Comparison of ENCODE assay signal across 8 mouse cellular contexts in genomic region chr11:107416561-107416926, GRCm38 (mm10). TPM values are rescaled to one million over a fixed set of nuclear protein-coding genes. Genes with fewer than 3 reads are reported as not detected.
DNase-seq lines count a peak whose midpoint lies in the region; ATAC-seq lines count a peak whose summit lies in the region.

No protein-coding gene starts in this region.

- ATAC-seq in neural tube, embryonic 14.5 days (ENCODE audit: low read depth): no peak

- no peaks in the 10 kb centered on the region for H3K9me3 ChIP-seq in neural tube, embryonic 14.5 days (ENCODE audit: control insufficient read depth, low read length)

- H3K36me3 ChIP-seq in neural tube, embryonic 14.5 days (ENCODE audit: control insufficient read depth, insufficient read depth, low read length): no peaks in the 10 kb centered on the region

- DNase-seq in adrenal gland, postnatal 14 days: peak; percentile 17
- no peak for DNase-seq in adrenal gland, adult 2 months
- peak; percentile 58 to 64 for DNase-seq in right cerebral cortex, postnatal 10 days (ENCODE audit: low spot score in 2 of 2)
- DNase-seq in right cerebral cortex, adult 18-20 months: no peak
- peak; percentile 43 for DNase-seq in layer of hippocampus, adult 9-11 months
- no peak for DNase-seq in right cerebral cortex, postnatal 25 days
- DNase-seq in MN1 (ENCODE audit: low spot score): no peak

- H3K4me3 ChIP-seq in neural tube, embryonic 14.5 days (ENCODE audit: low read depth, low read length): no peak overlapping the region

- 6% methylated on average over 4 of the region's 4 CpGs for WGBS in neural tube, embryonic 14.5 days

- peak overlapping the region; percentile 8; the same call in 1 of the 2 replicates for H3K4me2 ChIP-seq in neural tube, embryonic 14.5 days (ENCODE audit: low read depth, low read length)

- peaks cover 34% of the 10 kb centered on the region for H3K4me1 ChIP-seq in neural tube, embryonic 14.5 days (ENCODE audit: control insufficient read depth, insufficient read depth, low read length)

- H3K9ac ChIP-seq in neural tube, embryonic 14.5 days (replicated peaks; ENCODE audit: low read depth, low read length): no peak overlapping the region

- H3K27me3 ChIP-seq in neural tube, embryonic 14.5 days (ENCODE audit: control insufficient read depth, insufficient read depth, low read length): no peaks in the 10 kb centered on the region

- H3K27ac ChIP-seq in neural tube, embryonic 14.5 days (ENCODE audit: low read depth, low read length): peak overlapping the region; percentile 61

RNA-seq across cellular contexts. Expression of gene Pitpnc1, which starts 54.0 kb away (rescaled TPM):
- total RNA-seq in adrenal gland, postnatal 14 days (2021): 25.8 and 34.1 TPM in 2 replicates
- 10 to 100 TPM; 11.1 to 17.5 TPM for total RNA-seq in adrenal gland, adult 2 months (2021)
- 1.8 and 2.8 TPM in 2 replicates for polyA plus RNA-seq in adrenal gland, adult 2 months (2012; rRNA removed)
- 45.2 and 51.3 TPM in 2 replicates for polyA plus RNA-seq in neural tube, embryonic 14.5 days (2014; fragmentation: Nextera tagmentation; extraction: Ambion mirVana)

Comparison
In these comparisons a context has a peak if more than half of its experiments do, and no peak if none do; other contexts are left out.
1. DNase-seq: peak in adrenal gland, postnatal 14 days (single experiment), right cerebral cortex, postnatal 10 days (2 of 2) and layer of hippocampus, adult 9-11 months (single experiment); none in adrenal gland, adult 2 months (single experiment), right cerebral cortex, adult 18-20 months (single experiment), right cerebral cortex, postnatal 25 days (single experiment) and MN1 (single experiment).